Mouse (Mus musculus): ENCODE measurements at regions not wholly inside any gene's neighbourhood (a gene's known extent, or its start where the extent isn't known, plus 50 kb on each side); places are given as distances from the start of the nearest gene placed in this dataset.
A peak's percentile ranks its signal among the peaks of the same experiment; 100 is the strongest.

- DNase-seq = no peak
Measured at GRCm38 (mm10) chr8:6577868-6578634, 1472.9 kb upstream of the Slc10a2 start.

GRCm38 (mm10) chr8:6575241-6575640, 1470.1 kb upstream of the Slc10a2 start:
- no peak for DNase-seq

GRCm38 (mm10) chr8:6573492-6573891, 1468.3 kb upstream of the Slc10a2 start:
- no peak for DNase-seq

- peak in 1 of 2 experiments; percentile 1 for DNase-seq
Measured at GRCm38 (mm10) chr8:6572066-6572665, 1467.0 kb upstream of the Slc10a2 start.

GRCm38 (mm10) chr8:6550965-6551364, 1445.8 kb upstream of the Slc10a2 start:
- no peak for DNase-seq

GRCm38 (mm10) chr8:6527171-6527570, 1422.0 kb upstream of the Slc10a2 start:
- DNase-seq = no peak

- no peak for DNase-seq
Measured at GRCm38 (mm10) chr8:6515882-6516682, 1410.9 kb upstream of the Slc10a2 start.

GRCm38 (mm10) chr8:6492453-6492852, 1387.3 kb upstream of the Slc10a2 start:
- DNase-seq = no peak

GRCm38 (mm10) chr8:6481966-6482365, 1376.8 kb upstream of the Slc10a2 start:
- no peak for DNase-seq

GRCm38 (mm10) chr8:6471089-6471488, 1365.9 kb upstream of the Slc10a2 start:
- no peak for DNase-seq

GRCm38 (mm10) chr8:6456553-6457180, 1351.5 kb upstream of the Slc10a2 start:
- DNase-seq = no peak

GRCm38 (mm10) chr8:6448301-6448700, 1343.2 kb upstream of the Slc10a2 start:
- DNase-seq = no peak

GRCm38 (mm10) chr8:6439069-6439468, 1333.9 kb upstream of the Slc10a2 start:
- DNase-seq = no peak
